Mouse (Mus musculus) neural tube, embryonic 14.5 days (tissue): ENCODE measurements around the gene Iqsec2. TPM values are rescaled to one million over a fixed set of nuclear protein-coding genes. Genes with fewer than 3 reads are reported as not detected.

Experiments used
- ATAC-seq: fragments of 200-750 bp; cut with Nextera tagmentation; 2 replicates; pipeline ENCODE4 v1.8.0; 2017; ENCODE audit warnings: low read depth, mild to moderate bottlenecking, moderate TSS enrichment, moderate library complexity
- H3K27ac ChIP-seq: fragments of 300-500 bp; sonication (generic); 2 replicates; pipeline ENCODE4 v1.5.1; 2014; ENCODE audit warnings: low read depth, mild to moderate bottlenecking, control low read depth, low read length, moderate library complexity, mixed read lengths
- H3K27me3 ChIP-seq: fragments of 300-500 bp; sonication (generic); 2 replicates; pipeline ENCODE4 v1.6.1; 2014; ENCODE audit warnings: low read length; ENCODE audit not compliant: control insufficient read depth, insufficient read depth
- H3K36me3 ChIP-seq: fragments of 300-500 bp; sonication (generic); 2 replicates; pipeline ENCODE4 v1.6.1; 2014; ENCODE audit warnings: low read length, mixed read lengths; ENCODE audit not compliant: control insufficient read depth, insufficient read depth
- H3K4me1 ChIP-seq: fragments of 300-500 bp; sonication (generic); 2 replicates; pipeline ENCODE4 v1.6.1; 2014; ENCODE audit warnings: low read length; ENCODE audit not compliant: control insufficient read depth, insufficient read depth
- H3K4me2 ChIP-seq: fragments of 300-500 bp; sonication (generic); 2 replicates; pipeline ENCODE4 v1.6.1; 2014; ENCODE audit warnings: mild to moderate bottlenecking, low read depth, low read length, control low read depth
- H3K4me3 ChIP-seq: fragments of 300-500 bp; sonication (generic); 2 replicates; pipeline ENCODE4 v1.5.1; 2014; ENCODE audit warnings: low read depth, low read length, control low read depth, mixed read lengths
- H3K9ac ChIP-seq: fragments of 300-500 bp; sonication (generic); replicated peaks from 2 replicates; pipeline ENCODE4 v1.6.1; 2014; ENCODE audit warnings: low read depth, mild to moderate bottlenecking, control low read depth, low read length, mixed read lengths
- H3K9me3 ChIP-seq: fragments of 300-500 bp; sonication (generic); 2 replicates; pipeline ENCODE4 v1.6.1; 2016; ENCODE audit warnings: low read length; ENCODE audit not compliant: control insufficient read depth
- WGBS: fragments of 180-500 bp; shearing (Covaris S2); extraction: QIAGEN DNeasy Blood & Tissue Kit; methylation state at CpG from one replicate; pipeline ENCODE4 v1.1.7; 2014; 5-methylcytosine and 5-hydroxymethylcytosine counted together
- polyA plus RNA-seq: library from polyadenylated mRNA; unstranded; fragments of >200 nt; fragmentation: Nextera tagmentation; extraction: Ambion mirVana; gene quantifications from 2 replicates; pipeline ENCODE4 v1.2.1, GENCODE M21; 2014

Gene Iqsec2
- polyA plus RNA-seq, 1 experiment from 2014 or later, result 10.5 TPM

- H3K27ac ChIP-seq, result no peak overlapping the region
- H3K4me1 ChIP-seq, result no peaks in the 10 kb centered on the region
- peaks cover 9% of the 10 kb centered on the region for H3K27me3 ChIP-seq
- H3K4me2 ChIP-seq, result no peak overlapping the region
- no peak overlapping the region for H3K4me3 ChIP-seq
- ATAC-seq, result no peak
- no peaks in the 10 kb centered on the region for H3K9me3 ChIP-seq
- no peaks in the 10 kb centered on the region for H3K36me3 ChIP-seq
- H3K9ac ChIP-seq, result no peak overlapping the region
- WGBS, result 52% methylated on average over 3 of the region's 3 CpGs
These were observed 28.4 kb downstream of the Iqsec2 start for GRCm38 (mm10) chrX:152172487-152172935.

- 42% methylated on average over 3 of the region's 3 CpGs for WGBS
These were observed 31.2 kb downstream of the Iqsec2 start for GRCm38 (mm10) chrX:152175284-152175683.

GRCm38 (mm10) chrX:152177897-152178296 is 33.8 kb downstream of the Iqsec2 start:
- Histone ChIP-seq H3K9me3 (no peaks in the 10 kb centered on the region), H3K4me2 (no peak overlapping the region), H3K4me1 (no peaks in the 10 kb centered on the region), H3K27ac (no peak overlapping the region), H3K9ac (no peak overlapping the region), H3K4me3 (no peak overlapping the region), H3K27me3 (peaks cover 6% of the 10 kb centered on the region), H3K36me3 (no peaks in the 10 kb centered on the region)
- WGBS, result 96% methylated on average over 2 of the region's 2 CpGs
- ATAC-seq, result no peak

More at GRCm38 (mm10) chrX:152175284-152175683, 31.2 kb downstream of the Iqsec2 start:
- ATAC-seq, result peak; percentile 86; the same call in 1 of the 2 replicates
- H3K27ac ChIP-seq, result no peak overlapping the region
- no peaks in the 10 kb centered on the region for H3K9me3 ChIP-seq
- no peak overlapping the region for H3K4me3 ChIP-seq
- H3K27me3 ChIP-seq, result peaks cover 6% of the 10 kb centered on the region
- H3K4me1 ChIP-seq, result no peaks in the 10 kb centered on the region
- no peak overlapping the region for H3K4me2 ChIP-seq
- no peaks in the 10 kb centered on the region for H3K36me3 ChIP-seq
- H3K9ac ChIP-seq, result no peak overlapping the region

- Histone ChIP-seq H3K36me3 (no peaks in the 10 kb centered on the region), H3K4me3 (no peak overlapping the region), H3K4me2 (peak overlapping the region; percentile 11; the same call in 1 of the 2 replicates), H3K27me3 (peaks cover 6% of the 10 kb centered on the region), H3K27ac (no peak overlapping the region), H3K4me1 (no peaks in the 10 kb centered on the region), H3K9me3 (no peaks in the 10 kb centered on the region), H3K9ac (no peak overlapping the region)
- WGBS, result 55% methylated on average over 8 of the region's 8 CpGs
- ATAC-seq, result peak; percentile 72; the same call in 1 of the 2 replicates
These were observed 34.9 kb downstream of the Iqsec2 start for GRCm38 (mm10) chrX:152178843-152179545.

DNA sequence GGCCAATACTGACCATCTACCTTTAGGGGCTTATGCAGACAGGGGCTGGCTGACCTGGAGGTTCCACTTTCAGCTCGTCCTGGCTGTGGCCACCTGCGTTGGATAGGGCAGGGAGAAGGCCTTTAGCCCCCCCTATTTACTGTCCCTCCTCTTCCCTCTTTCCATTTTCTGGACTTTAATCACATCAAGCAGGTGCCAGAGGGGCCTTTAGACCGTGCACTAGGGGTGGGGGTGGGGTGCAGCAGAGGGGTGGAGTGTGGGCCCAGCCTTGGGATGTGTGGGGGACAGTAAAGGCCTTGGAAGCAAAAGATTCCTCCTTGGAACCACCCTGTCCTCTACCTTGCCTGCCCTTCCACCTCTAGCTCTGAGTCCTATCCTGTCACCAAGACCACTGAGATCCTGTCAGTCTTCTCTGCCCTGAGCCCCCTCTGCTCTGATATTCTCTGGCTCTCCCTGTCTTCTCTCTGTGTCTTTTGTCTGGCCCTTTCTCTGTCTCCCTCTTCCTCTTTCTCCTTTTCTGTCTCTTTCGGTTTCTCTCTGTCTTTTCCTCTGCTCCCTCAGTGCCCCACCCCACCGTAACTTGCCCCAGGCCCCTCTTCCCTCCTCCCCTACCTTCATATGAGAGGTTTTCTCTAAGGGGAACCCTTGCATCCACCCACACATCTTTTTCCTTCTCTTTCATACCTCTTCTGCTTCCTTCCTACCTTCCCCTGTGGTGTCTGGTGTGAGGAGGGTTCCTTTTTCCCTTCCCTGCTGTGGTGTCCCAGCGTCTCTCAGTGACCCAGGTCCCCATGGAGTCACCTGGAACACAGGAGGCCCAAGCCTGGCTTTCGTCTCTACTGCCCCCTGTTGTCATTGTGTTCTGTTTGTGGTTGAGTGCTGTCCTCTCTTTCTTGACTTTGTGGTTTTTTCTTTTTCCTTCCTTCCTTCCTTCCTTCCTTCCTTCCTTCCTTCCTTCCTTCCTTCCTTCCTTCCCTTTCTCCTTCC is 35.9 kb downstream of the Iqsec2 start:
- ATAC-seq, result no peak
- no peak overlapping the region for H3K4me2 ChIP-seq
- WGBS, result 56% methylated on average over 7 of the region's 7 CpGs

GRCm38 (mm10) chrX:152187151-152187550 is 43.1 kb downstream of the Iqsec2 start:
- no peak for ATAC-seq

More for the DNA sequence above, 35.9 kb downstream of the Iqsec2 start:
- Histone ChIP-seq H3K36me3 (no peaks in the 10 kb centered on the region), H3K9ac (no peak overlapping the region), H3K4me3 (no peak overlapping the region), H3K4me1 (no peaks in the 10 kb centered on the region), H3K9me3 (no peaks in the 10 kb centered on the region), H3K27ac (no peak overlapping the region), H3K27me3 (peaks cover 6% of the 10 kb centered on the region)

DNA sequence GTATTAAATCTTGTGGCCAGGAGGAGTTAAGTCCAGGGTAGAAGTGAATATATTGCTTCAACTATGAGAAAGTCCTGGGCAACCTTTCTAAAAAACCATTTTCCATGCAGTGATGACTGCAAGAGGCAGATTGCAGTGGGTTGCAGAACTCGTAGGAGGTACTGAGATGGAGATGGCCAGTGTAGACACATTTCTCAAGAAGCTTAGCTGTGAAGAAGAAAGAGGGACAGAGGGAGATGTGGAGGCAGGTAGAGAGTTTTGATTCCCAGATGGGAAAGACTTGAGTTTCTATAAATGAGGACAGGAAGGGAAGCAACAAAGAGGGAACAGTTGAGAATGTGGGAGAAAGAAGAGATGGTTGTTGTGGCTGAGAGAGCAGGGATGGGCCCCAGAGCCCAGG is 47.2 kb downstream of the Iqsec2 start:
- no peaks in the 10 kb centered on the region for H3K9me3 ChIP-seq
- no peak overlapping the region for H3K27ac ChIP-seq
- H3K4me1 ChIP-seq, result no peaks in the 10 kb centered on the region
- 96% methylated on average over 1 of the region's 1 CpGs for WGBS
- H3K9ac ChIP-seq, result no peak overlapping the region
- no peaks in the 10 kb centered on the region for H3K36me3 ChIP-seq
- peaks cover 14% of the 10 kb centered on the region for H3K27me3 ChIP-seq
- no peak for ATAC-seq
- H3K4me3 ChIP-seq, result no peak overlapping the region
- no peak overlapping the region for H3K4me2 ChIP-seq

More at GRCm38 (mm10) chrX:152187151-152187550, 43.1 kb downstream of the Iqsec2 start:
- no peak overlapping the region for H3K9ac ChIP-seq
- no peak overlapping the region for H3K4me3 ChIP-seq
- no peaks in the 10 kb centered on the region for H3K4me1 ChIP-seq
- no peaks in the 10 kb centered on the region for H3K9me3 ChIP-seq
- H3K27ac ChIP-seq, result no peak overlapping the region
- no peak overlapping the region for H3K4me2 ChIP-seq
- H3K27me3 ChIP-seq, result peaks cover 14% of the 10 kb centered on the region
- H3K36me3 ChIP-seq, result no peaks in the 10 kb centered on the region

- Histone ChIP-seq H3K4me2 (no peak overlapping the region), H3K9me3 (no peaks in the 10 kb centered on the region), H3K4me1 (peaks cover 15% of the 10 kb centered on the region; the same call in 1 of the 2 replicates), H3K36me3 (no peaks in the 10 kb centered on the region), H3K4me3 (no peak overlapping the region), H3K27me3 (peaks cover 9% of the 10 kb centered on the region; the same call in 1 of the 2 replicates), H3K27ac (peak overlapping the region; percentile 80), H3K9ac (no peak overlapping the region)
- WGBS, result 48% methylated on average over 1 of the region's 1 CpGs
- ATAC-seq, result peak; percentile 90
These were observed 54.0 kb downstream of the Iqsec2 start for GRCm38 (mm10) chrX:152197814-152198648.
